Mouse (Mus musculus) erythroid progenitor cell, adult 5-6 weeks (primary cell): ENCODE results near the gene Mrgprb2. TPM values are rescaled to one million over a fixed set of nuclear protein-coding genes. Genes with fewer than 3 reads are reported as not detected.

Experiments
- ATAC-seq: replicated peaks from 2 replicates; pipeline ENCODE4 v1.8.0; 2016; ENCODE audit warnings: moderate number of reproducible peaks, mild to moderate bottlenecking, moderate TSS enrichment, inconsistent platforms; ENCODE audit not compliant: poor library complexity, low FRiP score, severe bottlenecking
- total RNA-seq, 2 experiments: library from RNA; stranded (forward) in 1 of 2; stranded (reverse) in 1 of 2; fragments of 150-400 nt in 1 of 2; fragments of 186-747, 209-891 nt in 1 of 2; gene quantifications; 2 replicates each; pipeline versions ENCODE4 v1.2.3 to v1.2.4; 2015 to 2017; ENCODE audit warnings: low replicate concordance in 2 of 2

The Mrgprb2 gene
- total RNA-seq (2015; ENCODE audit: low replicate concordance) (not detected in 2 replicates), total RNA-seq (2017; ENCODE audit: low replicate concordance) (not detected in 2 replicates)

GRCm38 (mm10) chr7:48557986-48558385 is at the start of gene Mrgprb2:
TSS of gene Mrgprb2 (minus strand) at chr7:48558086.
- no peak for ATAC-seq

Other genes with a start within 250 kb of the Mrgprb2 start
- gene Mrgprb8, start 169.6 kb downstream of the Mrgprb2 start, total RNA-seq (2015; ENCODE audit: low replicate concordance), result not detected in 2 replicates
- gene Mrgprb8, start 169.6 kb downstream of the Mrgprb2 start, total RNA-seq (2017; ENCODE audit: low replicate concordance), result not detected in 2 replicates
- not detected in 2 replicates for gene Mrgprb1, start 101.7 kb downstream of the Mrgprb2 start, total RNA-seq (2015; ENCODE audit: low replicate concordance)
- not detected in 2 replicates for gene Mrgprb1, start 101.7 kb downstream of the Mrgprb2 start, total RNA-seq (2017; ENCODE audit: low replicate concordance)
- not detected in 2 replicates for gene Mrgprx2, start 58.8 kb downstream of the Mrgprb2 start, total RNA-seq (2015; ENCODE audit: low replicate concordance)
- not detected in 2 replicates for gene Mrgprx2, start 58.8 kb downstream of the Mrgprb2 start, total RNA-seq (2017; ENCODE audit: low replicate concordance)
- gene Mrgprb3, start 85.7 kb upstream of the Mrgprb2 start, total RNA-seq (2015; ENCODE audit: low replicate concordance), result not detected in 2 replicates
- gene Mrgprb3, start 85.7 kb upstream of the Mrgprb2 start, total RNA-seq (2017; ENCODE audit: low replicate concordance), result not detected in 2 replicates
- 10.1 and 19.7 TPM in 2 replicates for gene Zdhhc13, start 230.9 kb upstream of the Mrgprb2 start, total RNA-seq (2015; ENCODE audit: low replicate concordance)
- 7.7 and 11.7 TPM in 2 replicates for gene Zdhhc13, start 230.9 kb upstream of the Mrgprb2 start, total RNA-seq (2017; ENCODE audit: low replicate concordance)